Mouse (Mus musculus) heart, postnatal 0 days (tissue): ENCODE results near the gene Zkscan3.

Experiments
- CTCF ChIP-seq: IDR thresholded peaks from 2 replicates; pipeline ENCODE4 v1.5.1; 2016; ENCODE audit warnings: antibody characterized with exemption, control low read depth, low read depth
- EP300 ChIP-seq: IDR thresholded peaks from 2 replicates; pipeline ENCODE4 v1.6.1; 2016; ENCODE audit warnings: antibody characterized with exemption, low read depth

GRCm38 (mm10) chr13:21446796-21447195, 44.2 kb upstream of the Zkscan3 start:
- TF ChIP-seq EP300, result no peak
- no peak for TF ChIP-seq CTCF
